Comparison of ENCODE assay signal across 8 mouse cellular contexts in the genomic region with DNA sequence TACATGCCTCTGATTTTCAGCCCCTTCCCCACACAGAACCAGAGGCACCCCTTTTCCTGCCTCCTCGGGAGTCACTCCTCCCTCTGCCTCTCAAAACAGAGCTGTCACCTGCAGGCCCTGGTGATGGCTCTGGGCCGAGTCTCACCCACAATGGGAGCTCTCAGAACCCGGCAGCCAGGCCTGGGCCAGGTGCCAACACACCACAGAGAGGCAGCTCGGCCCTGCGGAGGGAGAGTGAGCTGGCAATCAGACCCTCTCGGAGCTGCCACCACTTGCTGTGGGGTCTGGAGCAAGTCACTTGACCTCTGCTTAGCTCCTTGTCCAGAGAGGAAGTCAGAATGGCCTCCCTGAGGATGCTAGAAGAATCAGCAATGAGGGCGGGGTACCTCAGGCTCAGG.
DNase-seq lines count a peak whose midpoint lies in the region; ATAC-seq and TF ChIP-seq lines count a peak whose summit lies in the region.

No protein-coding gene starts in this region.

- H3K36me3 ChIP-seq in E14TG2a.4 (ENCODE audit: insufficient read depth, low read length) = no peaks in the 10 kb centered on the region
- no peaks in the 10 kb centered on the region for H3K36me3 ChIP-seq in forebrain, embryonic 13.5 days (ENCODE audit: poor library complexity, severe bottlenecking)
- H3K36me3 ChIP-seq in midbrain, embryonic 15.5 days (replicated peaks) = no peaks in the 10 kb centered on the region

- peaks cover 38% of the 10 kb centered on the region for H3K4me1 ChIP-seq in E14TG2a.4 (replicated peaks; ENCODE audit: low read depth, low read length)
- peaks cover 16% of the 10 kb centered on the region for H3K4me1 ChIP-seq in forebrain, embryonic 13.5 days
- peaks cover 11% of the 10 kb centered on the region; the same call in 1 of the 2 replicates for H3K4me1 ChIP-seq in midbrain, embryonic 15.5 days

- H3K9ac ChIP-seq in forebrain, embryonic 13.5 days = no peak overlapping the region
- no peak overlapping the region for H3K9ac ChIP-seq in midbrain, embryonic 15.5 days

- H3K4me2 ChIP-seq in forebrain, embryonic 13.5 days = no peak overlapping the region
- H3K4me2 ChIP-seq in midbrain, embryonic 15.5 days = no peak overlapping the region

- 15% methylated on average over 7 of the region's 7 CpGs for WGBS in forebrain, embryonic 13.5 days
- WGBS in midbrain, embryonic 15.5 days = 39% methylated on average over 7 of the region's 7 CpGs

- intact Hi-C loops in left cerebral cortex, adult 2 months (cut with DNase I) = no loop called here

- H3K27me3 ChIP-seq in E14TG2a.4 (ENCODE audit: insufficient read depth, low read length) = peaks cover 13% of the 10 kb centered on the region; the same call in 1 of the 2 replicates
- H3K27me3 ChIP-seq in forebrain, embryonic 13.5 days = peaks cover 15% of the 10 kb centered on the region; the same call in 1 of the 2 replicates
- H3K27me3 ChIP-seq in midbrain, embryonic 15.5 days (replicated peaks) = peaks cover 6% of the 10 kb centered on the region; the same call in 1 of the 2 replicates

- 0 out of 2 replicates have a peak overlapping the region, but pooled peaks have one; percentile 23 for H3K4me3 ChIP-seq in E14TG2a.4 (replicated peaks; ENCODE audit: low read length)
- no peak overlapping the region for H3K4me3 ChIP-seq in forebrain, embryonic 13.5 days
- no peak overlapping the region for H3K4me3 ChIP-seq in left cerebral cortex, adult 2 months
- H3K4me3 ChIP-seq in midbrain, embryonic 15.5 days = no peak overlapping the region

- peak overlapping the region; percentile 67 for H3K27ac ChIP-seq in forebrain, embryonic 13.5 days
- no peak overlapping the region for H3K27ac ChIP-seq in left cerebral cortex, adult 2 months
- peak overlapping the region; percentile 55; the same call in 1 of the 2 replicates for H3K27ac ChIP-seq in midbrain, embryonic 15.5 days

- no peaks in the 10 kb centered on the region for H3K9me3 ChIP-seq in E14TG2a.4 (ENCODE audit: low read length)
- no peaks in the 10 kb centered on the region for H3K9me3 ChIP-seq in forebrain, embryonic 13.5 days (replicated peaks)
- H3K9me3 ChIP-seq in midbrain, embryonic 15.5 days = no peaks in the 10 kb centered on the region

- TF ChIP-seq CTCF in E14TG2a.4 (conservative IDR thresholded peaks at IDR 0.05; ENCODE audit: low read length) = no peak
- no peak for TF ChIP-seq CTCF in left cerebral cortex, adult 2 months (IDR thresholded peaks at IDR 0.05)

- ATAC-seq in forebrain, embryonic 13.5 days = peak; percentile 96
- ATAC-seq in midbrain, embryonic 15.5 days (replicated peaks) = peak; percentile 95

- peak; percentile 75 for DNase-seq in adrenal gland, postnatal 14 days
- peak; percentile 83 for DNase-seq in heart, postnatal 4 days
- peak; percentile 64 to 81 for DNase-seq in left cerebral cortex, adult 2 months (ENCODE audit: extremely low spot score in 1 of 2, low spot score in 2 of 2)
- no peak for DNase-seq in thymus, postnatal 36 days
- no peak for DNase-seq in embryo, embryonic 9.5 days (ENCODE audit: extremely low spot score)

Comparison
In these comparisons a context has a peak if more than half of its experiments do, and no peak if none do; other contexts are left out.
1. DNase-seq: peak in adrenal gland, postnatal 14 days (single experiment), heart, postnatal 4 days (single experiment) and left cerebral cortex, adult 2 months (2 of 2); none in thymus, postnatal 36 days (0 of 2) and embryo, embryonic 9.5 days (single experiment).